Mouse (Mus musculus) embryonic fibroblast, embryonic 13.5 days (primary cell): ENCODE results near the gene Zfyve27.

ENCODE experiments used
- CTCF ChIP-seq: IDR thresholded peaks from 2 replicates; pipeline ENCODE4 v1.5.1; 2011; ENCODE audit warnings: mild to moderate bottlenecking, control low read depth, low read length, moderate library complexity, borderline replicate concordance; ENCODE audit not compliant: insufficient read depth
- POLR2A ChIP-seq: IDR thresholded peaks from 2 replicates; pipeline ENCODE4 v1.6.1; 2011; ENCODE audit warnings: low read depth, mild to moderate bottlenecking, control low read depth, low read length, moderate library complexity

GRCm38 (mm10) chr19:42177461-42177860, 13.7 kb downstream of the Zfyve27 start:
- TF ChIP-seq CTCF (no peak), POLR2A (no peak)
